Mouse (Mus musculus): ENCODE results near the gene Ajm1.

DNA sequence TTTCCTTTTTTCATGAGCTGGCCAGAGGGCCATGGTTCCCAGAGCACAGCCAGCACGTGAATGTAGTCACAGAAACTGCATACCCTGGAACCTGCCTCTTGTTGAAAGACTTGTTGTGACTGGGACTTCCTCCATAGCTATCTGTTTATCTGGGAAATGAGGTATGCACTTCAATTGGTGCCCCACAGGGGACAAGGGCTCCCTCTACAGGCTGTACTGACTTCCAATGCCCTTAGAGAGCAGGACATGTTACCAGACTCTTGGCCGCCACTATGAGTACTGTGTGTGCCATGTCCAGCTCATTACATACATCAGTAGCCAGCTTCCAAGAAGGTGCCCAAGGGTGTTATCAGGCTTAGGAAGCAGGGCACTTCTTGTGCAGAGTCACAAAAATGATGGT is 10.3 kb upstream of the Ajm1 start:
- TF ChIP-seq CTCF (conservative IDR thresholded peaks at IDR 0.05; ENCODE audit: low read length) (peak; percentile 61), POU5F1 (IDR thresholded peaks at IDR 0.05; ENCODE audit: borderline replicate concordance, low read length) (no peak), NANOG (IDR thresholded peaks at IDR 0.05; ENCODE audit: borderline replicate concordance, low read length) (no peak)

Data from E14TG2a.4 (cell line).